Mouse (Mus musculus): ENCODE measurements around the gene Rsl24d1. TPM values are rescaled to one million over a fixed set of nuclear protein-coding genes. Genes with fewer than 3 reads are reported as not detected.

Gene Rsl24d1
- polyA plus RNA-seq, 1 experiment, result 3.6 TPM

- H3K27me3 ChIP-seq (ENCODE audit: control insufficient read depth, insufficient read depth, low read length), result no peaks in the 10 kb centered on the region
- no peak overlapping the region for H3K4me3 ChIP-seq (ENCODE audit: low read depth, low read length)
- H3K4me1 ChIP-seq (ENCODE audit: control insufficient read depth, insufficient read depth, insufficient read length, low read length), result no peaks in the 10 kb centered on the region
- WGBS, result 50% methylated on average over 9 of the region's 9 CpGs
- TF ChIP-seq POLR2A (IDR thresholded peaks at IDR 0.05; ENCODE audit: low read depth, low read length) (no peak), CTCF (IDR thresholded peaks at IDR 0.05; ENCODE audit: extremely low read depth, insufficient read length, insufficient replicate concordance, low read depth, low read length) (no peak)
- H3K36me3 ChIP-seq (ENCODE audit: control insufficient read depth, insufficient read depth, low read length), result no peaks in the 10 kb centered on the region
- H3K27ac ChIP-seq (ENCODE audit: insufficient read depth, low read depth, low read length), result no peak overlapping the region
Observed at GRCm38 (mm10) chr9:73154347-73154746, 41.1 kb downstream of the Rsl24d1 start.

GRCm38 (mm10) chr9:73157968-73158367 lies 44.7 kb downstream of the Rsl24d1 start:
- Histone ChIP-seq H3K27me3 (ENCODE audit: control insufficient read depth, insufficient read depth, low read length) (no peaks in the 10 kb centered on the region), H3K4me1 (ENCODE audit: control insufficient read depth, insufficient read depth, insufficient read length, low read length) (no peaks in the 10 kb centered on the region), H3K4me3 (ENCODE audit: low read depth, low read length) (no peak overlapping the region), H3K27ac (ENCODE audit: insufficient read depth, low read depth, low read length) (no peak overlapping the region), H3K36me3 (ENCODE audit: control insufficient read depth, insufficient read depth, low read length) (no peaks in the 10 kb centered on the region)
- 80% methylated on average over 4 of the region's 4 CpGs for WGBS
- no peak for TF ChIP-seq POLR2A (IDR thresholded peaks at IDR 0.05; ENCODE audit: low read depth, low read length)
- TF ChIP-seq CTCF (IDR thresholded peaks at IDR 0.05; ENCODE audit: extremely low read depth, insufficient read length, insufficient replicate concordance, low read depth, low read length), result no peak

- no peaks in the 10 kb centered on the region for H3K27me3 ChIP-seq (ENCODE audit: control insufficient read depth, insufficient read depth, low read length)
- no peak overlapping the region for H3K4me3 ChIP-seq (ENCODE audit: low read depth, low read length)
- H3K36me3 ChIP-seq (ENCODE audit: control insufficient read depth, insufficient read depth, low read length), result no peaks in the 10 kb centered on the region
- 59% methylated on average over 1 of the region's 1 CpGs for WGBS
- H3K4me1 ChIP-seq (ENCODE audit: control insufficient read depth, insufficient read depth, insufficient read length, low read length), result no peaks in the 10 kb centered on the region
- TF ChIP-seq POLR2A (IDR thresholded peaks at IDR 0.05; ENCODE audit: low read depth, low read length), result no peak
- TF ChIP-seq CTCF (IDR thresholded peaks at IDR 0.05; ENCODE audit: extremely low read depth, insufficient read length, insufficient replicate concordance, low read depth, low read length), result no peak
- no peak overlapping the region for H3K27ac ChIP-seq (ENCODE audit: insufficient read depth, low read depth, low read length)
Observed at GRCm38 (mm10) chr9:73159265-73159664, 46.0 kb downstream of the Rsl24d1 start.

- Histone ChIP-seq H3K27ac (ENCODE audit: insufficient read depth, low read depth, low read length) (no peak overlapping the region), H3K4me1 (ENCODE audit: control insufficient read depth, insufficient read depth, insufficient read length, low read length) (no peaks in the 10 kb centered on the region), H3K4me3 (ENCODE audit: low read depth, low read length) (peak overlapping the region; percentile 36; the same call in 1 of the 2 replicates), H3K36me3 (ENCODE audit: control insufficient read depth, insufficient read depth, low read length) (no peaks in the 10 kb centered on the region), H3K27me3 (ENCODE audit: control insufficient read depth, insufficient read depth, low read length) (no peaks in the 10 kb centered on the region)
- 20% methylated on average over 26 of the region's 26 CpGs for WGBS
- TF ChIP-seq CTCF (IDR thresholded peaks at IDR 0.05; ENCODE audit: extremely low read depth, insufficient read length, insufficient replicate concordance, low read depth, low read length) (peak; percentile 35; the same call in 1 of the 2 replicates), POLR2A (IDR thresholded peaks at IDR 0.05; ENCODE audit: low read depth, low read length) (no peak)
Observed at GRCm38 (mm10) chr9:73162571-73163333, 49.5 kb downstream of the Rsl24d1 start.

- TF ChIP-seq CTCF (IDR thresholded peaks at IDR 0.05; ENCODE audit: extremely low read depth, insufficient read length, insufficient replicate concordance, low read depth, low read length), result no peak
- TF ChIP-seq POLR2A (IDR thresholded peaks at IDR 0.05; ENCODE audit: low read depth, low read length), result no peak
Observed at GRCm38 (mm10) chr9:73165631-73166030, 52.4 kb downstream of the Rsl24d1 start.

More at GRCm38 (mm10) chr9:73165631-73166030, 52.4 kb downstream of the Rsl24d1 start:
- WGBS, result 70% methylated on average over 4 of the region's 4 CpGs
- Histone ChIP-seq H3K27me3 (ENCODE audit: control insufficient read depth, insufficient read depth, low read length) (no peaks in the 10 kb centered on the region), H3K4me1 (ENCODE audit: control insufficient read depth, insufficient read depth, insufficient read length, low read length) (no peaks in the 10 kb centered on the region), H3K4me3 (ENCODE audit: low read depth, low read length) (no peak overlapping the region), H3K36me3 (ENCODE audit: control insufficient read depth, insufficient read depth, low read length) (no peaks in the 10 kb centered on the region), H3K27ac (ENCODE audit: insufficient read depth, low read depth, low read length) (no peak overlapping the region)

Other genes starting within 250 kb of the Rsl24d1 start
- 0.05 and 0.09 TPM in 2 replicates for gene Pygo1, start 187.8 kb upstream of the Rsl24d1 start, polyA plus RNA-seq (2012; rRNA removed)
- gene Dyx1c1, start 154.6 kb upstream of the Rsl24d1 start, polyA plus RNA-seq (2012; rRNA removed), result 0.06 and 0.08 TPM in 2 replicates
- not detected in 2 replicates for gene Gm44503, start 154.6 kb upstream of the Rsl24d1 start, polyA plus RNA-seq (2012; rRNA removed)
- gene Ccpg1os, start 128.0 kb upstream of the Rsl24d1 start, polyA plus RNA-seq (2012; rRNA removed), result 0.67 and 2.7 TPM in 2 replicates
- gene Ccpg1, start 128.0 kb upstream of the Rsl24d1 start, polyA plus RNA-seq (2012; rRNA removed), result 2.4 and 3.1 TPM in 2 replicates
- 3.7 and 5.0 TPM in 2 replicates for gene Pigb, start 73.0 kb upstream of the Rsl24d1 start, polyA plus RNA-seq (2012; rRNA removed)
- 6.5 and 6.9 TPM in 2 replicates for gene Rab27a, start 68.6 kb upstream of the Rsl24d1 start, polyA plus RNA-seq (2012; rRNA removed)
- 0.18 and 0.88 TPM in 2 replicates for gene Khdc3, start 11.6 kb upstream of the Rsl24d1 start, polyA plus RNA-seq (2012; rRNA removed)
- gene Gm20509, start 11.0 kb upstream of the Rsl24d1 start, polyA plus RNA-seq (2012; rRNA removed), result not detected in 2 replicates

Measured in small intestine, adult 2 months (tissue).